9 mouse cellular contexts compared by ENCODE assay signal in genomic region chr5:100643253-100643990, GRCm38 (mm10). TPM values are rescaled to one million over a fixed set of nuclear protein-coding genes. Genes with fewer than 3 reads are reported as not detected.
A peak's percentile ranks its signal among the peaks of the same experiment; 100 is the strongest.
DNase-seq lines count a peak whose midpoint lies in the region; ATAC-seq lines count a peak whose summit lies in the region.
"Had no signal": no experiment of that assay in that cellular context is flagged by ENCODE, and none has a peak within 500 bp of the region (broad histone marks: within the 10 kb centered on the region; RNA-seq: fewer than 3 reads in every experiment).

No protein-coding gene starts in this region.

- H3K27me3 ChIP-seq in heart, embryonic 11.5 days (ENCODE audit: control insufficient read depth, insufficient read depth, low read length): peaks cover 4% of the 10 kb centered on the region; the same call in 1 of the 2 replicates
- no peaks in the 10 kb centered on the region for H3K27me3 ChIP-seq in liver, embryonic 11.5 days (replicated peaks; ENCODE audit: control insufficient read depth, insufficient read depth, low read length)
- H3K27me3 ChIP-seq: embryonic facial prominence, embryonic 12.5 days had no signal

- ATAC-seq in heart, embryonic 11.5 days (replicated peaks; ENCODE audit: insufficient number of reproducible peaks, low FRiP score, low TSS enrichment): no peak
- no peak; the same call in 1 of the 2 replicates for ATAC-seq in liver, embryonic 11.5 days (replicated peaks; ENCODE audit: low FRiP score)

- H3K36me3 ChIP-seq in heart, embryonic 11.5 days (ENCODE audit: control insufficient read depth, insufficient read depth, low read length): no peaks in the 10 kb centered on the region
- no peaks in the 10 kb centered on the region for H3K36me3 ChIP-seq in liver, embryonic 11.5 days (ENCODE audit: control insufficient read depth, insufficient read depth, low read length)
- H3K36me3 ChIP-seq: embryonic facial prominence, embryonic 12.5 days had no signal

- H3K9ac ChIP-seq in heart, embryonic 11.5 days (ENCODE audit: low read depth, low read length): no peak overlapping the region
- H3K9ac ChIP-seq in liver, embryonic 11.5 days (ENCODE audit: low read depth, low read length): no peak overlapping the region
- H3K9ac ChIP-seq: embryonic facial prominence, embryonic 12.5 days had no signal

- peak overlapping the region; percentile 2; the same call in 1 of the 2 replicates for H3K4me2 ChIP-seq in heart, embryonic 11.5 days
- H3K4me2 ChIP-seq in liver, embryonic 11.5 days: peak overlapping the region; percentile 45
- H3K4me2 ChIP-seq: embryonic facial prominence, embryonic 12.5 days had no signal

- peaks cover 14% of the 10 kb centered on the region for H3K4me1 ChIP-seq in heart, embryonic 11.5 days (ENCODE audit: control insufficient read depth, insufficient read depth, low read length)
- H3K4me1 ChIP-seq in liver, embryonic 11.5 days (replicated peaks; ENCODE audit: control insufficient read depth, insufficient read depth, low read length): peaks cover 32% of the 10 kb centered on the region
- H3K4me1 ChIP-seq: embryonic facial prominence, embryonic 12.5 days had no signal

- no peak overlapping the region for H3K4me3 ChIP-seq in heart, embryonic 11.5 days (ENCODE audit: low read depth, low read length)
- H3K4me3 ChIP-seq in liver, embryonic 11.5 days (ENCODE audit: low read depth, low read length): no peak overlapping the region
- H3K4me3 ChIP-seq: embryonic facial prominence, embryonic 12.5 days had no signal

- 0 out of 2 replicates have a peak overlapping the region, but pooled peaks have one; percentile 16 for H3K27ac ChIP-seq in heart, embryonic 11.5 days (ENCODE audit: low read depth, low read length)
- peak overlapping the region; percentile 58 for H3K27ac ChIP-seq in liver, embryonic 11.5 days (ENCODE audit: low read depth, low read length)
- H3K27ac ChIP-seq: embryonic facial prominence, embryonic 12.5 days had no signal

- H3K9me3 ChIP-seq in heart, embryonic 11.5 days (replicated peaks; ENCODE audit: control insufficient read depth, low read length): no peaks in the 10 kb centered on the region
- no peaks in the 10 kb centered on the region for H3K9me3 ChIP-seq in liver, embryonic 11.5 days (ENCODE audit: control insufficient read depth, low read length)
- H3K9me3 ChIP-seq: embryonic facial prominence, embryonic 12.5 days had no signal

- 68% methylated on average over 12 of the region's 12 CpGs for WGBS in heart, embryonic 11.5 days (ENCODE audit: insufficient replicate concordance)
- WGBS in liver, embryonic 11.5 days: 58% methylated on average over 12 of the region's 12 CpGs

- DNase-seq in cerebellum, adult 11 months: peak; percentile 3
- no peak for DNase-seq in cerebellum, adult 9-11 months
- peak; percentile 24 for DNase-seq in lung, postnatal 10 days
- no peak for DNase-seq in lung, postnatal 25 days (ENCODE audit: low spot score)
- no peak for DNase-seq in liver, embryonic 11.5 days (ENCODE audit: low spot score)
- peak; percentile 78 for DNase-seq in thymus, postnatal 0 days (ENCODE audit: low spot score)
- no peak for DNase-seq in embryo, embryonic 11 days

RNA-seq across cellular contexts. Expression of gene Coq2, which starts 31.5 kb away (rescaled TPM):
- polyA plus RNA-seq in heart, embryonic 11.5 days (2014; fragmentation: Nextera tagmentation; extraction: Ambion mirVana): 64.3 and 70.8 TPM in 2 replicates
- polyA plus RNA-seq in liver, embryonic 11.5 days (2014; fragmentation: Nextera tagmentation; extraction: Ambion mirVana): 58.7 and 63.6 TPM in 2 replicates
- 44.6 and 47.0 TPM in 2 replicates for polyA plus RNA-seq in thymus, postnatal 0 days (2015; fragmentation: Nextera tagmentation; extraction: Ambion mirVana)

Comparison
In these comparisons a context has a peak if more than half of its experiments do, and no peak if none do; other contexts are left out.
1. DNase-seq: peak in cerebellum, adult 11 months (single experiment), lung, postnatal 10 days (single experiment) and thymus, postnatal 0 days (single experiment); none in cerebellum, adult 9-11 months (single experiment), lung, postnatal 25 days (single experiment), liver, embryonic 11.5 days (single experiment) and embryo, embryonic 11 days (single experiment).